Mouse (Mus musculus): ENCODE results near the gene Pyroxd2. TPM values are rescaled to one million over a fixed set of nuclear protein-coding genes. Genes with fewer than 3 reads are reported as not detected.

Pyroxd2 gene
- polyA plus RNA-seq, 1 experiment from 2014 or later, result 5.4 TPM

GRCm38 (mm10) chr19:42740163-42740899 lies 12.2 kb downstream of the Pyroxd2 start:
- WGBS, result 87% methylated on average over 8 of the region's 8 CpGs
- Histone ChIP-seq H3K9me3 (replicated peaks; ENCODE audit: control insufficient read depth, low read length) (no peaks in the 10 kb centered on the region), H3K4me1 (ENCODE audit: control insufficient read depth, insufficient read depth, low read length) (peaks cover 6% of the 10 kb centered on the region; the same call in 1 of the 2 replicates), H3K27me3 (ENCODE audit: control insufficient read depth, insufficient read depth, low read length) (no peaks in the 10 kb centered on the region), H3K4me2 (ENCODE audit: low read depth, low read length) (no peak overlapping the region), H3K36me3 (ENCODE audit: control insufficient read depth, insufficient read depth, low read length) (no peaks in the 10 kb centered on the region), H3K27ac (ENCODE audit: low read length) (no peak overlapping the region), H3K4me3 (replicated peaks; ENCODE audit: low read length) (no peak overlapping the region), H3K9ac (ENCODE audit: low read length) (no peak overlapping the region)
- ATAC-seq (ENCODE audit: insufficient read depth, low FRiP score), result no peak

- Histone ChIP-seq H3K9me3 (replicated peaks; ENCODE audit: control insufficient read depth, low read length) (no peaks in the 10 kb centered on the region), H3K36me3 (ENCODE audit: control insufficient read depth, insufficient read depth, low read length) (no peaks in the 10 kb centered on the region), H3K27ac (ENCODE audit: low read length) (no peak overlapping the region), H3K4me3 (replicated peaks; ENCODE audit: low read length) (no peak overlapping the region), H3K4me1 (ENCODE audit: control insufficient read depth, insufficient read depth, low read length) (peaks cover 6% of the 10 kb centered on the region; the same call in 1 of the 2 replicates), H3K4me2 (ENCODE audit: low read depth, low read length) (no peak overlapping the region), H3K27me3 (ENCODE audit: control insufficient read depth, insufficient read depth, low read length) (no peaks in the 10 kb centered on the region), H3K9ac (ENCODE audit: low read length) (no peak overlapping the region)
- ATAC-seq (ENCODE audit: insufficient read depth, low FRiP score), result no peak
- WGBS, result 76% methylated on average over 6 of the region's 6 CpGs
Measured at GRCm38 (mm10) chr19:42739734-42740133, 12.8 kb downstream of the Pyroxd2 start.

GRCm38 (mm10) chr19:42737753-42738152 lies 14.8 kb downstream of the Pyroxd2 start:
- WGBS, result 67% methylated on average over 9 of the region's 9 CpGs
- no peak overlapping the region for H3K4me3 ChIP-seq (replicated peaks; ENCODE audit: low read length)
- peaks cover 6% of the 10 kb centered on the region; the same call in 1 of the 2 replicates for H3K4me1 ChIP-seq (ENCODE audit: control insufficient read depth, insufficient read depth, low read length)
- H3K27me3 ChIP-seq (ENCODE audit: control insufficient read depth, insufficient read depth, low read length), result no peaks in the 10 kb centered on the region
- no peak overlapping the region for H3K9ac ChIP-seq (ENCODE audit: low read length)
- no peak for ATAC-seq (ENCODE audit: insufficient read depth, low FRiP score)
- H3K27ac ChIP-seq (ENCODE audit: low read length), result no peak overlapping the region
- no peaks in the 10 kb centered on the region for H3K9me3 ChIP-seq (replicated peaks; ENCODE audit: control insufficient read depth, low read length)
- H3K36me3 ChIP-seq (ENCODE audit: control insufficient read depth, insufficient read depth, low read length), result no peaks in the 10 kb centered on the region
- H3K4me2 ChIP-seq (ENCODE audit: low read depth, low read length), result no peak overlapping the region

- WGBS, result 75% methylated on average over 5 of the region's 5 CpGs
- no peak overlapping the region for H3K4me2 ChIP-seq (ENCODE audit: low read depth, low read length)
Measured at GRCm38 (mm10) chr19:42734982-42735381, 17.6 kb downstream of the Pyroxd2 start.

GRCm38 (mm10) chr19:42727424-42727823 lies 25.2 kb downstream of the Pyroxd2 start:
- H3K4me1 ChIP-seq (ENCODE audit: control insufficient read depth, insufficient read depth, low read length), result peaks cover 6% of the 10 kb centered on the region
- no peak overlapping the region for H3K4me3 ChIP-seq (replicated peaks; ENCODE audit: low read length)
- no peak overlapping the region for H3K4me2 ChIP-seq (ENCODE audit: low read depth, low read length)
- 86% methylated on average over 4 of the region's 4 CpGs for WGBS
- H3K27ac ChIP-seq (ENCODE audit: low read length), result no peak overlapping the region
- no peaks in the 10 kb centered on the region for H3K9me3 ChIP-seq (replicated peaks; ENCODE audit: control insufficient read depth, low read length)
- no peak overlapping the region for H3K9ac ChIP-seq (ENCODE audit: low read length)
- ATAC-seq (ENCODE audit: insufficient read depth, low FRiP score), result no peak
- H3K36me3 ChIP-seq (ENCODE audit: control insufficient read depth, insufficient read depth, low read length), result no peaks in the 10 kb centered on the region
- H3K27me3 ChIP-seq (ENCODE audit: control insufficient read depth, insufficient read depth, low read length), result no peaks in the 10 kb centered on the region

More at GRCm38 (mm10) chr19:42734982-42735381, 17.6 kb downstream of the Pyroxd2 start:
- Histone ChIP-seq H3K9ac (ENCODE audit: low read length) (no peak overlapping the region), H3K36me3 (ENCODE audit: control insufficient read depth, insufficient read depth, low read length) (no peaks in the 10 kb centered on the region), H3K27me3 (ENCODE audit: control insufficient read depth, insufficient read depth, low read length) (no peaks in the 10 kb centered on the region), H3K27ac (ENCODE audit: low read length) (no peak overlapping the region), H3K4me1 (ENCODE audit: control insufficient read depth, insufficient read depth, low read length) (no peaks in the 10 kb centered on the region), H3K4me3 (replicated peaks; ENCODE audit: low read length) (no peak overlapping the region), H3K9me3 (replicated peaks; ENCODE audit: control insufficient read depth, low read length) (no peaks in the 10 kb centered on the region)
- no peak for ATAC-seq (ENCODE audit: insufficient read depth, low FRiP score)

GRCm38 (mm10) chr19:42726766-42727165 lies 25.8 kb downstream of the Pyroxd2 start:
- no peak for ATAC-seq (ENCODE audit: insufficient read depth, low FRiP score)

GRCm38 (mm10) chr19:42725973-42726350 lies 26.6 kb downstream of the Pyroxd2 start:
- WGBS, result 78% methylated on average over 3 of the region's 3 CpGs
- H3K4me1 ChIP-seq (ENCODE audit: control insufficient read depth, insufficient read depth, low read length), result peaks cover 6% of the 10 kb centered on the region

More at GRCm38 (mm10) chr19:42726766-42727165, 25.8 kb downstream of the Pyroxd2 start:
- H3K9ac ChIP-seq (ENCODE audit: low read length), result no peak overlapping the region
- H3K36me3 ChIP-seq (ENCODE audit: control insufficient read depth, insufficient read depth, low read length), result no peaks in the 10 kb centered on the region
- no peak overlapping the region for H3K4me3 ChIP-seq (replicated peaks; ENCODE audit: low read length)
- H3K27me3 ChIP-seq (ENCODE audit: control insufficient read depth, insufficient read depth, low read length), result no peaks in the 10 kb centered on the region
- H3K4me1 ChIP-seq (ENCODE audit: control insufficient read depth, insufficient read depth, low read length), result peaks cover 6% of the 10 kb centered on the region
- H3K9me3 ChIP-seq (replicated peaks; ENCODE audit: control insufficient read depth, low read length), result no peaks in the 10 kb centered on the region
- H3K27ac ChIP-seq (ENCODE audit: low read length), result no peak overlapping the region
- 91% methylated on average over 10 of the region's 10 CpGs for WGBS
- no peak overlapping the region for H3K4me2 ChIP-seq (ENCODE audit: low read depth, low read length)

GRCm38 (mm10) chr19:42725056-42725972 lies 27.3 kb downstream of the Pyroxd2 start:
- Histone ChIP-seq H3K9ac (ENCODE audit: low read length) (peak overlapping the region; percentile 32; the same call in 1 of the 2 replicates), H3K4me3 (replicated peaks; ENCODE audit: low read length) (no peak overlapping the region), H3K27ac (ENCODE audit: low read length) (no peak overlapping the region), H3K4me1 (ENCODE audit: control insufficient read depth, insufficient read depth, low read length) (peaks cover 6% of the 10 kb centered on the region), H3K27me3 (ENCODE audit: control insufficient read depth, insufficient read depth, low read length) (no peaks in the 10 kb centered on the region), H3K36me3 (ENCODE audit: control insufficient read depth, insufficient read depth, low read length) (no peaks in the 10 kb centered on the region), H3K9me3 (replicated peaks; ENCODE audit: control insufficient read depth, low read length) (no peaks in the 10 kb centered on the region), H3K4me2 (ENCODE audit: low read depth, low read length) (no peak overlapping the region)
- ATAC-seq (ENCODE audit: insufficient read depth, low FRiP score), result peak; percentile 32; the same call in 1 of the 2 replicates
- WGBS, result 44% methylated on average over 16 of the region's 16 CpGs

More at GRCm38 (mm10) chr19:42725973-42726350, 26.6 kb downstream of the Pyroxd2 start:
- Histone ChIP-seq H3K9ac (ENCODE audit: low read length) (no peak overlapping the region), H3K4me3 (replicated peaks; ENCODE audit: low read length) (no peak overlapping the region), H3K27me3 (ENCODE audit: control insufficient read depth, insufficient read depth, low read length) (no peaks in the 10 kb centered on the region), H3K4me2 (ENCODE audit: low read depth, low read length) (no peak overlapping the region), H3K9me3 (replicated peaks; ENCODE audit: control insufficient read depth, low read length) (no peaks in the 10 kb centered on the region), H3K27ac (ENCODE audit: low read length) (no peak overlapping the region), H3K36me3 (ENCODE audit: control insufficient read depth, insufficient read depth, low read length) (no peaks in the 10 kb centered on the region)
- ATAC-seq (ENCODE audit: insufficient read depth, low FRiP score), result no peak

GRCm38 (mm10) chr19:42723302-42723701 lies 29.3 kb downstream of the Pyroxd2 start:
- Histone ChIP-seq H3K4me3 (replicated peaks; ENCODE audit: low read length) (no peak overlapping the region), H3K4me1 (ENCODE audit: control insufficient read depth, insufficient read depth, low read length) (peaks cover 6% of the 10 kb centered on the region), H3K9me3 (replicated peaks; ENCODE audit: control insufficient read depth, low read length) (no peaks in the 10 kb centered on the region), H3K27me3 (ENCODE audit: control insufficient read depth, insufficient read depth, low read length) (no peaks in the 10 kb centered on the region), H3K9ac (ENCODE audit: low read length) (no peak overlapping the region), H3K27ac (ENCODE audit: low read length) (no peak overlapping the region), H3K36me3 (ENCODE audit: control insufficient read depth, insufficient read depth, low read length) (no peaks in the 10 kb centered on the region), H3K4me2 (ENCODE audit: low read depth, low read length) (no peak overlapping the region)
- ATAC-seq (ENCODE audit: insufficient read depth, low FRiP score), result no peak
- 68% methylated on average over 6 of the region's 6 CpGs for WGBS
